Comparison of ENCODE assay signal across 8 mouse cellular contexts in genomic region chr4:148448853-148449245, GRCm38 (mm10). TPM values are rescaled to one million over a fixed set of nuclear protein-coding genes. Genes with fewer than 3 reads are reported as not detected.
A peak's percentile ranks its signal among the peaks of the same experiment; 100 is the strongest.
DNase-seq lines count a peak whose midpoint lies in the region; ATAC-seq and TF ChIP-seq lines count a peak whose summit lies in the region.

No protein-coding gene starts in this region.

- H3K27ac ChIP-seq in heart, embryonic 13.5 days (replicated peaks) = peak overlapping the region; percentile 46
- H3K27ac ChIP-seq in MEL (ENCODE audit: control insufficient read depth, low read depth, low read length) = no peak overlapping the region
- peak overlapping the region; percentile 81 for H3K27ac ChIP-seq in liver, embryonic 16.5 days (ENCODE audit: low read length)
- no peak overlapping the region for H3K27ac ChIP-seq in stomach, embryonic 14.5 days (ENCODE audit: low read length)

- peaks cover 22% of the 10 kb centered on the region for H3K79me2 ChIP-seq in MEL (ENCODE audit: control insufficient read depth, insufficient read depth, low read length, poor library complexity)

- no peak for ATAC-seq in heart, embryonic 13.5 days (ENCODE audit: extremely low read depth, insufficient number of reproducible peaks, low FRiP score, low TSS enrichment)
- ATAC-seq in liver, embryonic 16.5 days (ENCODE audit: low read depth) = peak; percentile 33
- ATAC-seq in stomach, embryonic 14.5 days (ENCODE audit: insufficient number of reproducible peaks, insufficient read depth, low FRiP score, low read depth) = no peak

- peak overlapping the region; percentile 90 for H3K4me3 ChIP-seq in heart, embryonic 13.5 days
- peak overlapping the region; percentile 85 to 94 for H3K4me3 ChIP-seq in MEL (ENCODE audit: control insufficient read depth in 1 of 2, insufficient read depth in 1 of 2, low read depth in 2 of 2, low read length in 2 of 2)
- peak overlapping the region; percentile 98 for H3K4me3 ChIP-seq in liver, embryonic 16.5 days (ENCODE audit: low read depth, low read length)
- H3K4me3 ChIP-seq in stomach, embryonic 14.5 days (ENCODE audit: low read depth, low read length) = peak overlapping the region; percentile 89

- TF ChIP-seq POLR2A in MEL (IDR thresholded peaks at IDR 0.05; ENCODE audit: control insufficient read depth in 1 of 2, insufficient read depth in 1 of 2, low read depth in 1 of 2, low read length in 2 of 2, poor library complexity in 1 of 2) = no peak

- intact Hi-C loops in heart, postnatal 36 days (cut with DNase I) = no loop called here

- under 1% methylated on average over 15 of the region's 15 CpGs for WGBS in heart, embryonic 13.5 days
- WGBS in liver, embryonic 16.5 days (ENCODE audit: insufficient replicate concordance) = under 1% methylated on average over 15 of the region's 15 CpGs
- WGBS in stomach, embryonic 14.5 days = 2% methylated on average over 15 of the region's 15 CpGs

- H3K9ac ChIP-seq in heart, embryonic 13.5 days = peak overlapping the region; percentile 94
- H3K9ac ChIP-seq in MEL (ENCODE audit: control insufficient read depth, low read depth, low read length, poor library complexity, severe bottlenecking) = peak overlapping the region; percentile 85
- H3K9ac ChIP-seq in liver, embryonic 16.5 days (ENCODE audit: low read depth, low read length) = peak overlapping the region; percentile 95
- peak overlapping the region; percentile 74 for H3K9ac ChIP-seq in stomach, embryonic 14.5 days (replicated peaks; ENCODE audit: low read depth, low read length)

- H3K4me2 ChIP-seq in heart, embryonic 13.5 days = peak overlapping the region; percentile 72
- H3K4me2 ChIP-seq in liver, embryonic 16.5 days (ENCODE audit: low read depth, low read length) = peak overlapping the region; percentile 89
- peak overlapping the region; percentile 76 for H3K4me2 ChIP-seq in stomach, embryonic 14.5 days (replicated peaks; ENCODE audit: low read depth, low read length)

- peaks cover 22% of the 10 kb centered on the region for H3K36me3 ChIP-seq in heart, embryonic 13.5 days
- H3K36me3 ChIP-seq in MEL (ENCODE audit: control insufficient read depth in 1 of 2, insufficient read depth in 2 of 2, low read length in 2 of 2) = peaks cover 1 to 4% of the 10 kb centered on the region in 2 experiments; a peak in 3 of 4 replicates
- peaks cover 14% of the 10 kb centered on the region for H3K36me3 ChIP-seq in liver, embryonic 16.5 days (ENCODE audit: control insufficient read depth, insufficient read depth)
- peaks cover 10% of the 10 kb centered on the region for H3K36me3 ChIP-seq in stomach, embryonic 14.5 days (ENCODE audit: control insufficient read depth, insufficient read depth, low read length)

- TF ChIP-seq CTCF in MEL (IDR thresholded peaks at IDR 0.05 in 2 of 3, conservative IDR thresholded peaks at IDR 0.05 in 1 of 3; ENCODE audit: control insufficient read depth in 1 of 3, insufficient read depth in 1 of 3, low read depth in 2 of 3, low read length in 3 of 3, poor library complexity in 1 of 3, severe bottlenecking in 1 of 3) = no peak

- H3K27me3 ChIP-seq in heart, embryonic 13.5 days (replicated peaks) = no peaks in the 10 kb centered on the region
- H3K27me3 ChIP-seq in MEL (ENCODE audit: control insufficient read depth in 1 of 2, insufficient read depth in 2 of 2, low read length in 2 of 2) = no peaks in the 10 kb centered on the region
- no peaks in the 10 kb centered on the region for H3K27me3 ChIP-seq in liver, embryonic 16.5 days (ENCODE audit: control insufficient read depth, insufficient read depth, low read depth, low read length)
- H3K27me3 ChIP-seq in stomach, embryonic 14.5 days (ENCODE audit: control insufficient read depth, insufficient read depth, low read length) = no peaks in the 10 kb centered on the region

- TF ChIP-seq RAD21 in MEL (IDR thresholded peaks at IDR 0.05; ENCODE audit: low read depth, low read length) = no peak

- no peak for TF ChIP-seq EP300 in MEL (IDR thresholded peaks at IDR 0.05; ENCODE audit: low read depth in 1 of 2, low read length in 2 of 2)

- H3K4me1 ChIP-seq in heart, embryonic 13.5 days = peaks cover 26% of the 10 kb centered on the region
- H3K4me1 ChIP-seq in MEL (ENCODE audit: control insufficient read depth in 1 of 2, insufficient read depth in 2 of 2, low read length in 2 of 2) = peaks cover 3 to 7% of the 10 kb centered on the region in 2 experiments; a peak in 3 of 4 replicates
- peaks cover 28% of the 10 kb centered on the region for H3K4me1 ChIP-seq in liver, embryonic 16.5 days (ENCODE audit: control insufficient read depth, low read depth, low read length)
- peaks cover 8% of the 10 kb centered on the region for H3K4me1 ChIP-seq in stomach, embryonic 14.5 days (ENCODE audit: control insufficient read depth, insufficient read depth, low read length)

- DNase-seq in heart, postnatal 36 days = no peak
- peak; percentile 69 for DNase-seq in MEL (ENCODE audit: low read depth, low spot score)
- DNase-seq in embryo, embryonic 10.5 days (ENCODE audit: low spot score) = peak; percentile 50
- peak; percentile 68 for DNase-seq in induced T-regulatory cell, adult 2 months (ENCODE audit: low read depth)
- DNase-seq in urinary bladder, postnatal 10 days (ENCODE audit: low spot score) = no peak

- H3K9me3 ChIP-seq in heart, embryonic 13.5 days = no peaks in the 10 kb centered on the region
- H3K9me3 ChIP-seq in MEL (replicated peaks; ENCODE audit: insufficient read depth, low read length) = no peaks in the 10 kb centered on the region
- no peaks in the 10 kb centered on the region for H3K9me3 ChIP-seq in liver, embryonic 16.5 days (replicated peaks; ENCODE audit: control insufficient read depth, low read length)
- no peaks in the 10 kb centered on the region for H3K9me3 ChIP-seq in stomach, embryonic 14.5 days (ENCODE audit: control insufficient read depth, low read depth, low read length)

TF ChIP-seq in MEL, 35 proteins besides CTCF, POLR2A, EP300 and RAD21:
- TF ChIP-seq BHLHE40 (IDR thresholded peaks at IDR 0.05; ENCODE audit: borderline replicate concordance, low read depth, low read length) (no peak), E2F4 (IDR thresholded peaks at IDR 0.05; ENCODE audit: borderline replicate concordance, low read depth, low read length) (no peak), TCF12 (IDR thresholded peaks at IDR 0.05; ENCODE audit: low read depth, low read length) (no peak), MEF2A (IDR thresholded peaks at IDR 0.05; ENCODE audit: extremely low read depth, insufficient replicate concordance, low read depth, low read length, poor library complexity, severe bottlenecking) (no peak), ELF1 (IDR thresholded peaks at IDR 0.05; ENCODE audit: low read depth, low read length) (no peak), UBTF (IDR thresholded peaks at IDR 0.05; ENCODE audit: borderline replicate concordance, insufficient read depth, low read depth, low read length) (no peak), MYB (IDR thresholded peaks at IDR 0.05; ENCODE audit: low read depth, low read length) (no peak), CHD1 (IDR thresholded peaks at IDR 0.05; ENCODE audit: low read depth, low read length) (0 out of 2 replicates have a peak, but pooled peaks have one; percentile 72), MXI1 (IDR thresholded peaks at IDR 0.05; ENCODE audit: low read depth, low read length) (peak; percentile 80), MAX (IDR thresholded peaks at IDR 0.05; ENCODE audit: low read length) (peak; percentile 33), MAFK (IDR thresholded peaks at IDR 0.05; ENCODE audit: borderline replicate concordance, low read depth, low read length) (no peak)

RNA-seq across cellular contexts. Expression of gene Mtor, which starts 0.4 kb away (rescaled TPM):
- 11.7 and 11.9 TPM in 2 replicates for polyA plus RNA-seq in heart, embryonic 13.5 days (2015; fragmentation: Nextera tagmentation; extraction: Ambion mirVana)
- 10 to 100 TPM; 50.7 to 51.4 TPM for total RNA-seq in heart, postnatal 36 days (2021)
- 23.0 and 23.9 TPM in 2 replicates for total RNA-seq in MEL (2012; rRNA removed)
- 10 to 100 TPM in 1 of 2 experiments, not detected in 1; 35.2 TPM for polyA plus RNA-seq in MEL (2012; ENCODE audit: insufficient read depth in 1 of 2, insufficient read length in 2 of 2, low read depth in 1 of 2, low replicate concordance in 2 of 2, missing spikeins in 1 of 2)
- 7.6 and 9.3 TPM in 2 replicates for polyA plus RNA-seq in liver, embryonic 16.5 days (2015; fragmentation: Nextera tagmentation; extraction: Ambion mirVana)
- polyA plus RNA-seq in stomach, embryonic 14.5 days (2014; fragmentation: Nextera tagmentation; extraction: Ambion mirVana) = 22.8 and 24.4 TPM in 2 replicates

RNA-seq across cellular contexts. Expression of gene Ubiad1, which starts 4.3 kb away (rescaled TPM):
- 20.0 and 20.6 TPM in 2 replicates for polyA plus RNA-seq in heart, embryonic 13.5 days (2015; fragmentation: Nextera tagmentation; extraction: Ambion mirVana)
- total RNA-seq in heart, postnatal 36 days (2021) = 10 to 100 TPM; 16.5 to 16.9 TPM
- total RNA-seq in MEL (2012; rRNA removed) = 17.1 and 19.4 TPM in 2 replicates
- polyA plus RNA-seq in MEL (2012; ENCODE audit: insufficient read depth in 1 of 2, insufficient read length in 2 of 2, low read depth in 1 of 2, low replicate concordance in 2 of 2, missing spikeins in 1 of 2) = 10 to 100 TPM in 1 of 2 experiments, not detected in 1; 24.3 TPM
- 10.8 and 11.9 TPM in 2 replicates for polyA plus RNA-seq in liver, embryonic 16.5 days (2015; fragmentation: Nextera tagmentation; extraction: Ambion mirVana)
- polyA plus RNA-seq in stomach, embryonic 14.5 days (2014; fragmentation: Nextera tagmentation; extraction: Ambion mirVana) = 16.9 and 17.1 TPM in 2 replicates

RNA-seq across cellular contexts. Expression of gene Angptl7, which starts 51.4 kb away (rescaled TPM):
- polyA plus RNA-seq in heart, embryonic 13.5 days (2015; fragmentation: Nextera tagmentation; extraction: Ambion mirVana) = 9.3 and 10.4 TPM in 2 replicates
- 1 to 10 TPM; 2.8 to 4.3 TPM for total RNA-seq in heart, postnatal 36 days (2021)
- not detected in 2 replicates for total RNA-seq in MEL (2012; rRNA removed)
- polyA plus RNA-seq in MEL (2012; ENCODE audit: insufficient read depth in 1 of 2, insufficient read length in 2 of 2, low read depth in 1 of 2, low replicate concordance in 2 of 2, missing spikeins in 1 of 2) = not detected
- polyA plus RNA-seq in liver, embryonic 16.5 days (2015; fragmentation: Nextera tagmentation; extraction: Ambion mirVana) = 0.43 and 0.83 TPM in 2 replicates
- 4.2 and 4.6 TPM in 2 replicates for polyA plus RNA-seq in stomach, embryonic 14.5 days (2014; fragmentation: Nextera tagmentation; extraction: Ambion mirVana)

Comparison
In these comparisons a context has a peak if more than half of its experiments do, and no peak if none do; other contexts are left out.
1. H3K27ac ChIP-seq: peak in heart, embryonic 13.5 days (single experiment) and liver, embryonic 16.5 days (single experiment); none in MEL (single experiment) and stomach, embryonic 14.5 days (single experiment).
2. DNase-seq: peak in MEL (single experiment), embryo, embryonic 10.5 days (single experiment) and induced T-regulatory cell, adult 2 months (single experiment); none in heart, postnatal 36 days (0 of 2) and urinary bladder, postnatal 10 days (single experiment).
3. Peak in every context shown above with its lines, with median percentiles within 50 percentile points of each other: H3K4me2 ChIP-seq, H3K4me3 ChIP-seq and H3K9ac ChIP-seq.